Mouse (Mus musculus) lung, adult 2 months (tissue): ENCODE results near the gene Pdf.

Experiments
- CTCF ChIP-seq: fragments of 200-500 bp; IDR thresholded peaks from 2 replicates; pipeline ENCODE4 v1.5.1; 2011; ENCODE audit warnings: mild to moderate bottlenecking, low read length, control low read depth; ENCODE audit not compliant: insufficient read depth
- POLR2A ChIP-seq: fragments of 200-500 bp; IDR thresholded peaks from 2 replicates; pipeline ENCODE4 v1.6.1; 2011; ENCODE audit warnings: low read depth, mild to moderate bottlenecking, control low read depth, low read length, borderline replicate concordance; ENCODE audit errors: extremely low read depth

DNA sequence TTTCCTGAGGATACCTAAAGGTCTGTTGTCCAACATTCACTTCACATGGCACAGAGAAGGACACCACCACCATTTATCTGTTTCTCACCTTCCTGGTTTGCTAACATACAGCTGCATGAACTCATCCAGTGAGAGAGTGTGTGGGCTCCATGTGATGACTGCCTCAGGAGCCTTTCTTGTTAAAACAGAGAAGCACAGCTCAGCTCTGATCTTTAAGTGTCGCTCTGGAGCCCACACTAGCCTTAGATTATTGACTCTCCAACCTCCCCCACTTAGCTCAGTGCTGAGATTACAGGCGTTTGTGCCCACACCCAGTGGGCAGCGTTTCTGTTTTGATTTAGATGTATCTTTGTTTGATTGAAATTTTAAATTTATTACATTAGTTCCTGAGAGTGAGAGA, 40.6 kb downstream of the Pdf start:
- TF ChIP-seq POLR2A (no peak), CTCF (no peak)
